Mouse (Mus musculus) kidney, adult 2 months (tissue): ENCODE measurements around the gene Trib2.

Experiments
- CTCF ChIP-seq: fragments of 200-500 bp; conservative IDR thresholded peaks from 2 replicates; pipeline ENCODE4 v1.5.1; 2011; ENCODE audit warnings: low read depth, mild to moderate bottlenecking, control low read depth, low read length, moderate library complexity, mixed read lengths; ENCODE audit not compliant: insufficient read depth, insufficient read length
- POLR2A ChIP-seq: fragments of 200-500 bp; IDR thresholded peaks from one replicate; pipeline ENCODE4 v1.6.1; 2011; ENCODE audit warnings: low read depth, low read length, control low read depth

GRCm38 (mm10) chr12:15858005-15858404 lies 41.3 kb upstream of the Trib2 start:
- no peak for TF ChIP-seq POLR2A
- no peak for TF ChIP-seq CTCF
